Comparison of ENCODE assay signal across 32 mouse cellular contexts in genomic region chr13:92817357-92817756, GRCm38 (mm10). TPM values are rescaled to one million over a fixed set of nuclear protein-coding genes. Genes with fewer than 3 reads are reported as not detected.
DNase-seq lines count a peak whose midpoint lies in the region; ATAC-seq lines count a peak whose summit lies in the region.
"Had no signal": no experiment of that assay in that cellular context is flagged by ENCODE, and none has a peak within 500 bp of the region (broad histone marks: within the 10 kb centered on the region; RNA-seq: fewer than 3 reads in every experiment).

No protein-coding gene starts in this region.

- H3K4me1 ChIP-seq in heart, embryonic 14.5 days (ENCODE audit: control insufficient read depth in 2 of 2, insufficient read depth in 2 of 2, low read length in 2 of 2), result peaks cover 3 to 26% of the 10 kb centered on the region in 2 experiments
- H3K4me1 ChIP-seq in heart, embryonic 11.5 days (ENCODE audit: control insufficient read depth, insufficient read depth, low read length), result peaks cover 7% of the 10 kb centered on the region; the same call in 1 of the 2 replicates
- peaks cover 23% of the 10 kb centered on the region for H3K4me1 ChIP-seq in heart, embryonic 15.5 days (replicated peaks)
- H3K4me1 ChIP-seq: embryonic facial prominence, embryonic 12.5 days; forebrain, embryonic 10.5 days; forebrain, embryonic 15.5 days; kidney, embryonic 15.5 days; liver, embryonic 15.5 days; midbrain, embryonic 12.5 days; neural tube, embryonic 13.5 days had no signal

- intact Hi-C loops in heart, postnatal 25 days (cut with DNase I), result no loop called here
- intact Hi-C loops in heart, postnatal 10 days (cut with DNase I), result no loop called here

- no peak overlapping the region for H3K4me3 ChIP-seq in heart, embryonic 14.5 days (ENCODE audit: control insufficient read depth in 1 of 2, insufficient read depth in 1 of 2, low read depth in 1 of 2, low read length in 2 of 2)
- H3K4me3 ChIP-seq in heart, embryonic 11.5 days (ENCODE audit: low read depth, low read length), result no peak overlapping the region
- no peak overlapping the region for H3K4me3 ChIP-seq in heart, embryonic 15.5 days
- H3K4me3 ChIP-seq: embryonic facial prominence, embryonic 12.5 days; forebrain, embryonic 10.5 days; forebrain, embryonic 15.5 days; kidney, embryonic 15.5 days; limb, embryonic 12.5 days; liver, embryonic 15.5 days; midbrain, embryonic 12.5 days; neural tube, embryonic 13.5 days had no signal

- WGBS in heart, embryonic 14.5 days, result 31% methylated on average over 3 of the region's 3 CpGs
- WGBS in heart, embryonic 11.5 days (ENCODE audit: insufficient replicate concordance), result 67% methylated on average over 3 of the region's 3 CpGs
- 17% methylated on average over 3 of the region's 3 CpGs for WGBS in heart, embryonic 15.5 days

- H3K9ac ChIP-seq in heart, embryonic 14.5 days (ENCODE audit: low read length), result no peak overlapping the region
- no peak overlapping the region for H3K9ac ChIP-seq in heart, embryonic 11.5 days (ENCODE audit: low read depth, low read length)
- no peak overlapping the region for H3K9ac ChIP-seq in heart, embryonic 15.5 days
- H3K9ac ChIP-seq: embryonic facial prominence, embryonic 12.5 days; forebrain, embryonic 15.5 days; hindbrain, embryonic 14.5 days; kidney, embryonic 15.5 days; limb, embryonic 12.5 days; liver, embryonic 15.5 days; lung, embryonic 14.5 days; midbrain, embryonic 12.5 days; neural tube, embryonic 13.5 days had no signal

- peak overlapping the region; percentile 7; the same call in 1 of the 2 replicates for H3K4me2 ChIP-seq in heart, embryonic 14.5 days (ENCODE audit: low read length)
- H3K4me2 ChIP-seq in heart, embryonic 11.5 days, result no peak overlapping the region
- peak overlapping the region; percentile 9; the same call in 1 of the 2 replicates for H3K4me2 ChIP-seq in heart, embryonic 15.5 days
- H3K4me2 ChIP-seq: embryonic facial prominence, embryonic 12.5 days; forebrain, embryonic 15.5 days; hindbrain, embryonic 14.5 days; kidney, embryonic 15.5 days; limb, embryonic 12.5 days; liver, embryonic 15.5 days; lung, embryonic 14.5 days; midbrain, embryonic 12.5 days; neural tube, embryonic 13.5 days had no signal

- H3K27me3 ChIP-seq in heart, embryonic 14.5 days (ENCODE audit: control insufficient read depth, insufficient read depth, low read length), result no peaks in the 10 kb centered on the region
- H3K27me3 ChIP-seq in heart, embryonic 11.5 days (ENCODE audit: control insufficient read depth, insufficient read depth, low read length), result no peaks in the 10 kb centered on the region
- no peaks in the 10 kb centered on the region for H3K27me3 ChIP-seq in heart, embryonic 15.5 days
- H3K27me3 ChIP-seq: embryonic facial prominence, embryonic 12.5 days; forebrain, embryonic 15.5 days; kidney, embryonic 15.5 days; limb, embryonic 12.5 days; liver, embryonic 15.5 days; midbrain, embryonic 12.5 days; neural tube, embryonic 13.5 days had no signal

- H3K27ac ChIP-seq in heart, embryonic 14.5 days (replicated peaks in 1 of 2; ENCODE audit: control insufficient read depth in 1 of 2, insufficient read depth in 1 of 2, low read depth in 2 of 2, low read length in 2 of 2), result peak overlapping the region in 1 of 2 experiments; percentile 67; a peak in 3 of 4 replicates
- no peak overlapping the region for H3K27ac ChIP-seq in heart, embryonic 11.5 days (ENCODE audit: low read depth, low read length)
- peak overlapping the region; percentile 59 for H3K27ac ChIP-seq in heart, embryonic 15.5 days
- H3K27ac ChIP-seq: embryonic facial prominence, embryonic 12.5 days; forebrain, embryonic 10.5 days; forebrain, embryonic 15.5 days; hindbrain, embryonic 14.5 days; kidney, embryonic 15.5 days; limb, embryonic 12.5 days; liver, embryonic 15.5 days; midbrain, embryonic 12.5 days; neural tube, embryonic 13.5 days; stomach, postnatal 0 days had no signal

- H3K36me3 ChIP-seq in heart, embryonic 14.5 days (ENCODE audit: control insufficient read depth, insufficient read depth, low read length), result no peaks in the 10 kb centered on the region
- H3K36me3 ChIP-seq in heart, embryonic 11.5 days (ENCODE audit: control insufficient read depth, insufficient read depth, low read length), result no peaks in the 10 kb centered on the region
- H3K36me3 ChIP-seq in heart, embryonic 15.5 days, result no peaks in the 10 kb centered on the region
- H3K36me3 ChIP-seq: embryonic facial prominence, embryonic 12.5 days; forebrain, embryonic 10.5 days; forebrain, embryonic 15.5 days; kidney, embryonic 15.5 days; limb, embryonic 12.5 days; liver, embryonic 15.5 days; midbrain, embryonic 12.5 days; neural tube, embryonic 13.5 days had no signal

- ATAC-seq in heart, embryonic 14.5 days (ENCODE audit: insufficient number of reproducible peaks, insufficient read depth, low FRiP score, low read depth), result no peak
- no peak for ATAC-seq in heart, embryonic 11.5 days (replicated peaks; ENCODE audit: insufficient number of reproducible peaks, low FRiP score, low TSS enrichment)
- ATAC-seq in heart, embryonic 15.5 days (replicated peaks; ENCODE audit: insufficient number of reproducible peaks, insufficient read depth, low FRiP score, low read depth), result no peak
- ATAC-seq: forebrain, embryonic 15.5 days; Patski had no signal

- peak; percentile 30 to 36 for DNase-seq in heart, adult 18-20 months
- no peak for DNase-seq in heart, postnatal 25 days (ENCODE audit: low spot score)
- peak; percentile 44 for DNase-seq in heart, postnatal 10 days
- DNase-seq in left cerebral cortex, adult 11 months (ENCODE audit: low spot score), result no peak
- DNase-seq: adrenal gland, postnatal 10 days; cerebellum, adult 8-10 months; cerebellum, postnatal 36 days; gastrocnemius, postnatal 25 days; kidney, adult 18-20 months; layer of hippocampus, adult 9-11 months; lung, embryonic 14.5 days; lung, postnatal 36 days; right cerebral cortex, postnatal 4 days; thymus, adult 18-20 months; thymus, postnatal 25 days had no signal

- H3K9me3 ChIP-seq in heart, embryonic 14.5 days (ENCODE audit: control insufficient read depth, low read length), result no peaks in the 10 kb centered on the region
- no peaks in the 10 kb centered on the region for H3K9me3 ChIP-seq in heart, embryonic 11.5 days (replicated peaks; ENCODE audit: control insufficient read depth, low read length)
- H3K9me3 ChIP-seq in heart, embryonic 15.5 days (replicated peaks), result no peaks in the 10 kb centered on the region
- H3K9me3 ChIP-seq: embryonic facial prominence, embryonic 12.5 days; forebrain, embryonic 10.5 days; forebrain, embryonic 15.5 days; kidney, embryonic 15.5 days; limb, embryonic 12.5 days; liver, embryonic 15.5 days; midbrain, embryonic 12.5 days; neural tube, embryonic 13.5 days had no signal

RNA-seq across cellular contexts. Expression of gene Thbs4, which starts 22.7 kb away (rescaled TPM):
- 1 to 10 TPM; 4.5 to 5.3 TPM for total RNA-seq in heart, adult 18-20 months (2021)
- 1 to 10 TPM; 3.9 to 6.0 TPM for total RNA-seq in heart, postnatal 25 days (2021)
- polyA plus RNA-seq in heart, embryonic 14.5 days (2014; fragmentation: Nextera tagmentation; extraction: Ambion mirVana), result 36.0 and 36.8 TPM in 2 replicates
- polyA plus RNA-seq in heart, embryonic 11.5 days (2014; fragmentation: Nextera tagmentation; extraction: Ambion mirVana), result 39.4 and 52.7 TPM in 2 replicates
- 28.6 and 38.2 TPM in 2 replicates for polyA plus RNA-seq in heart, embryonic 15.5 days (2015; fragmentation: Nextera tagmentation; extraction: Ambion mirVana)
- total RNA-seq in heart, postnatal 10 days (2021), result 10 to 100 TPM in 1 of 2 experiments, 1 to 10 TPM in 1; 8.9 to 12.4 TPM
- total RNA-seq: hematopoietic stem cell, adult 5-6 weeks; megakaryocyte, adult 5-6 weeks; MEL had no signal
- polyA plus RNA-seq: Patski had no signal

RNA-seq across cellular contexts. Expression of gene Mtx3, which starts 27.2 kb away (rescaled TPM):
- total RNA-seq in heart, adult 18-20 months (2021), result 1 to 10 TPM; 4.4 to 5.1 TPM
- 1 to 10 TPM; 7.7 to 7.8 TPM for total RNA-seq in heart, postnatal 25 days (2021)
- 4.8 TPM in 2 replicates for polyA plus RNA-seq in heart, embryonic 14.5 days (2014; fragmentation: Nextera tagmentation; extraction: Ambion mirVana)
- polyA plus RNA-seq in heart, embryonic 11.5 days (2014; fragmentation: Nextera tagmentation; extraction: Ambion mirVana), result 4.4 and 5.5 TPM in 2 replicates
- 2.3 and 2.9 TPM in 2 replicates for polyA plus RNA-seq in heart, embryonic 15.5 days (2015; fragmentation: Nextera tagmentation; extraction: Ambion mirVana)
- total RNA-seq in heart, postnatal 10 days (2021), result 10 to 100 TPM in 1 of 2 experiments, 1 to 10 TPM in 1; 8.7 to 10.5 TPM

Comparison
In these comparisons a context has a peak if more than half of its experiments do, and no peak if none do; other contexts are left out.
1. DNase-seq: peak in heart, adult 18-20 months (2 of 2) and heart, postnatal 10 days (2 of 2); none in heart, postnatal 25 days (single experiment) and left cerebral cortex, adult 11 months (single experiment).